Mouse (Mus musculus): Measurements from ENCODE around the gene BC051142.

DNA sequence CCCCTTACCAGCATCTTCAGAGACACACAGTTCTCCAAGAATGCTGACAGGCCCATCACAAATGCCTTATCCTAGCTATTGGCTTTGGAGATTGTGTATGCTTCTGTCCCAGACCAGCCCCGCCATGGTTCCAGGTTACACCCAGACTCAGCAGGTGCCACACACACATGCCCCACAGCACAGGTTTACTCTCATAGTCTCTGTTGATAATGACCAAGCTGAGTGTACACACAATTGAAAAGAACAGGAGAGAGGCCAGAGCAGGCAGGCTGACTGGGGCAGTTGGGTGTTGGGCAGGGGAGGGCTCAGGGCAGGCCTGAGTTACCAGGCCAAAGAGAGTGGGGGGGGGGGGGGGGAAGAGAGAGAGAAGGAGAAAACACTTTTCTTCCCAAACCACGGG is 77.8 kb downstream of the BC051142 start:
- TF ChIP-seq CTCF (IDR thresholded peaks at IDR 0.05; ENCODE audit: low read depth), result no peak
- TF ChIP-seq EP300 (IDR thresholded peaks at IDR 0.05; ENCODE audit: low read depth), result no peak

Measured in heart, postnatal 0 days (tissue).